Mouse (Mus musculus): ENCODE results near the gene Ormdl3. TPM values are rescaled to one million over a fixed set of nuclear protein-coding genes. Genes with fewer than 3 reads are reported as not detected.
"Not testable (repeated sequence)": the region's sequence is repeated elsewhere in the genome, so short reads cannot be mapped to it uniquely, and the experiment has no call there.

Ormdl3 gene
- polyA plus RNA-seq, 1 experiment from 2014 or later, result 50.8 TPM

GRCm38 (mm10) chr11:98604911-98605310 lies 17.7 kb upstream of the Ormdl3 start:
- peaks cover 13% of the 10 kb centered on the region; the same call in 1 of the 2 replicates for H3K4me1 ChIP-seq (replicated peaks; ENCODE audit: control insufficient read depth, insufficient read depth, low read length)
- H3K27ac ChIP-seq (ENCODE audit: low read length); H3K9ac ChIP-seq (ENCODE audit: low read length); H3K4me3 ChIP-seq (ENCODE audit: low read length); H3K27me3 ChIP-seq (ENCODE audit: control insufficient read depth, insufficient read depth, low read depth, low read length); H3K4me2 ChIP-seq (ENCODE audit: low read depth, low read length); H3K36me3 ChIP-seq (ENCODE audit: control insufficient read depth, insufficient read depth, low read length); ATAC-seq (ENCODE audit: low read depth); H3K9me3 ChIP-seq (ENCODE audit: control insufficient read depth, low read length): not testable (repeated sequence)
- 59% methylated on average over 6 of the region's 6 CpGs for WGBS

- Histone ChIP-seq H3K4me2 (ENCODE audit: low read depth, low read length) (no peak overlapping the region), H3K27ac (ENCODE audit: low read length) (no peak overlapping the region), H3K4me3 (ENCODE audit: low read length) (no peak overlapping the region), H3K9ac (ENCODE audit: low read length) (no peak overlapping the region), H3K4me1 (replicated peaks; ENCODE audit: control insufficient read depth, insufficient read depth, low read length) (peaks cover 17% of the 10 kb centered on the region; the same call in 1 of the 2 replicates), H3K27me3 (ENCODE audit: control insufficient read depth, insufficient read depth, low read depth, low read length) (peaks cover 8% of the 10 kb centered on the region), H3K36me3 (ENCODE audit: control insufficient read depth, insufficient read depth, low read length) (no peaks in the 10 kb centered on the region), H3K9me3 (ENCODE audit: control insufficient read depth, low read length) (no peaks in the 10 kb centered on the region)
- WGBS, result 83% methylated on average over 2 of the region's 2 CpGs
- no peak for ATAC-seq (ENCODE audit: low read depth)
Measured at GRCm38 (mm10) chr11:98603953-98604352, 16.8 kb upstream of the Ormdl3 start.

GRCm38 (mm10) chr11:98602090-98602690 lies 15.0 kb upstream of the Ormdl3 start:
- peak overlapping the region; percentile 49; the same call in 1 of the 2 replicates for H3K9ac ChIP-seq (ENCODE audit: low read length)
- under 1% methylated on average over 20 of the region's 20 CpGs for WGBS
- peak overlapping the region; percentile 42 for H3K4me3 ChIP-seq (ENCODE audit: low read length)

GRCm38 (mm10) chr11:98599291-98599690 lies 12.1 kb upstream of the Ormdl3 start:
- Histone ChIP-seq H3K27me3 (ENCODE audit: control insufficient read depth, insufficient read depth, low read depth, low read length) (peaks cover 13% of the 10 kb centered on the region), H3K36me3 (ENCODE audit: control insufficient read depth, insufficient read depth, low read length) (no peaks in the 10 kb centered on the region), H3K9me3 (ENCODE audit: control insufficient read depth, low read length) (no peaks in the 10 kb centered on the region), H3K9ac (ENCODE audit: low read length) (no peak overlapping the region), H3K4me2 (ENCODE audit: low read depth, low read length) (peak overlapping the region; percentile 0), H3K4me1 (replicated peaks; ENCODE audit: control insufficient read depth, insufficient read depth, low read length) (peaks cover 17% of the 10 kb centered on the region; the same call in 1 of the 2 replicates), H3K4me3 (ENCODE audit: low read length) (no peak overlapping the region), H3K27ac (ENCODE audit: low read length) (no peak overlapping the region)
- WGBS, result 22% methylated on average over 18 of the region's 18 CpGs
- ATAC-seq (ENCODE audit: low read depth), result no peak

More at GRCm38 (mm10) chr11:98602090-98602690, 15.0 kb upstream of the Ormdl3 start:
- peak; percentile 68 for ATAC-seq (ENCODE audit: low read depth)
- H3K4me2 ChIP-seq (ENCODE audit: low read depth, low read length), result peak overlapping the region; percentile 53
- no peak overlapping the region for H3K27ac ChIP-seq (ENCODE audit: low read length)
- peaks cover 13% of the 10 kb centered on the region for H3K27me3 ChIP-seq (ENCODE audit: control insufficient read depth, insufficient read depth, low read depth, low read length)
- H3K4me1 ChIP-seq (replicated peaks; ENCODE audit: control insufficient read depth, insufficient read depth, low read length), result peaks cover 17% of the 10 kb centered on the region; the same call in 1 of the 2 replicates
- H3K9me3 ChIP-seq (ENCODE audit: control insufficient read depth, low read length), result no peaks in the 10 kb centered on the region
- no peaks in the 10 kb centered on the region for H3K36me3 ChIP-seq (ENCODE audit: control insufficient read depth, insufficient read depth, low read length)

GRCm38 (mm10) chr11:98598851-98599290 lies 11.7 kb upstream of the Ormdl3 start:
- H3K27me3 ChIP-seq (ENCODE audit: control insufficient read depth, insufficient read depth, low read depth, low read length), result peaks cover 13% of the 10 kb centered on the region
- WGBS, result 52% methylated on average over 18 of the region's 18 CpGs
- H3K27ac ChIP-seq (ENCODE audit: low read length), result no peak overlapping the region
- no peak overlapping the region for H3K4me3 ChIP-seq (ENCODE audit: low read length)
- H3K4me1 ChIP-seq (replicated peaks; ENCODE audit: control insufficient read depth, insufficient read depth, low read length), result peaks cover 17% of the 10 kb centered on the region; the same call in 1 of the 2 replicates
- no peaks in the 10 kb centered on the region for H3K9me3 ChIP-seq (ENCODE audit: control insufficient read depth, low read length)
- H3K9ac ChIP-seq (ENCODE audit: low read length), result no peak overlapping the region
- H3K4me2 ChIP-seq (ENCODE audit: low read depth, low read length), result peak overlapping the region; percentile 0; the same call in 1 of the 2 replicates
- no peaks in the 10 kb centered on the region for H3K36me3 ChIP-seq (ENCODE audit: control insufficient read depth, insufficient read depth, low read length)
- no peak for ATAC-seq (ENCODE audit: low read depth)

GRCm38 (mm10) chr11:98597991-98598390 lies 10.8 kb upstream of the Ormdl3 start, which contains the start of gene Lrrc3c:
TSS of gene Lrrc3c (plus strand) at chr11:98598291.
- peaks cover 13% of the 10 kb centered on the region for H3K27me3 ChIP-seq (ENCODE audit: control insufficient read depth, insufficient read depth, low read depth, low read length)
- H3K36me3 ChIP-seq (ENCODE audit: control insufficient read depth, insufficient read depth, low read length), result no peaks in the 10 kb centered on the region
- ATAC-seq (ENCODE audit: low read depth), result no peak
- H3K9me3 ChIP-seq (ENCODE audit: control insufficient read depth, low read length), result no peaks in the 10 kb centered on the region
- peak within 1 kb of the TSS; percentile 0; the same call in 1 of the 2 replicates for H3K4me2 ChIP-seq (ENCODE audit: low read depth, low read length)
- H3K9ac ChIP-seq (ENCODE audit: low read length), result no peak within 1 kb of the TSS
- no peak within 1 kb of the TSS for H3K4me3 ChIP-seq (ENCODE audit: low read length)
- 76% methylated on average over 8 of the region's 8 CpGs for WGBS
- H3K4me1 ChIP-seq (replicated peaks; ENCODE audit: control insufficient read depth, insufficient read depth, low read length), result peaks cover 17% of the 10 kb centered on the region; the same call in 1 of the 2 replicates
- no peak within 1 kb of the TSS for H3K27ac ChIP-seq (ENCODE audit: low read length)

GRCm38 (mm10) chr11:98597363-98597762 lies 10.2 kb upstream of the Ormdl3 start:
- no peaks in the 10 kb centered on the region for H3K36me3 ChIP-seq (ENCODE audit: control insufficient read depth, insufficient read depth, low read length)
- no peak; the same call in 1 of the 2 replicates for ATAC-seq (ENCODE audit: low read depth)
- H3K4me1 ChIP-seq (replicated peaks; ENCODE audit: control insufficient read depth, insufficient read depth, low read length), result peaks cover 17% of the 10 kb centered on the region; the same call in 1 of the 2 replicates
- H3K9ac ChIP-seq (ENCODE audit: low read length), result no peak overlapping the region
- no peak overlapping the region for H3K4me3 ChIP-seq (ENCODE audit: low read length)
- H3K9me3 ChIP-seq (ENCODE audit: control insufficient read depth, low read length), result no peaks in the 10 kb centered on the region
- WGBS, result 45% methylated on average over 6 of the region's 6 CpGs
- H3K4me2 ChIP-seq (ENCODE audit: low read depth, low read length), result no peak overlapping the region
- peaks cover 13% of the 10 kb centered on the region for H3K27me3 ChIP-seq (ENCODE audit: control insufficient read depth, insufficient read depth, low read depth, low read length)
- no peak overlapping the region for H3K27ac ChIP-seq (ENCODE audit: low read length)

GRCm38 (mm10) chr11:98595955-98596354 lies 8.8 kb upstream of the Ormdl3 start:
- WGBS, result 61% methylated on average over 3 of the region's 3 CpGs

GRCm38 (mm10) chr11:98595473-98595872 lies 8.3 kb upstream of the Ormdl3 start:
- H3K27ac ChIP-seq (ENCODE audit: low read length), result no peak overlapping the region
- no peak overlapping the region for H3K4me3 ChIP-seq (ENCODE audit: low read length)
- H3K27me3 ChIP-seq (ENCODE audit: control insufficient read depth, insufficient read depth, low read depth, low read length), result peaks cover 13% of the 10 kb centered on the region
- no peak for ATAC-seq (ENCODE audit: low read depth)
- no peak overlapping the region for H3K9ac ChIP-seq (ENCODE audit: low read length)
- H3K4me1 ChIP-seq (replicated peaks; ENCODE audit: control insufficient read depth, insufficient read depth, low read length), result peaks cover 4% of the 10 kb centered on the region; the same call in 1 of the 2 replicates
- H3K9me3 ChIP-seq (ENCODE audit: control insufficient read depth, low read length), result no peaks in the 10 kb centered on the region
- WGBS, result 68% methylated on average over 10 of the region's 10 CpGs
- H3K4me2 ChIP-seq (ENCODE audit: low read depth, low read length), result no peak overlapping the region
- H3K36me3 ChIP-seq (ENCODE audit: control insufficient read depth, insufficient read depth, low read length), result no peaks in the 10 kb centered on the region

More at GRCm38 (mm10) chr11:98595955-98596354, 8.8 kb upstream of the Ormdl3 start:
- Histone ChIP-seq H3K9ac (ENCODE audit: low read length) (no peak overlapping the region), H3K27me3 (ENCODE audit: control insufficient read depth, insufficient read depth, low read depth, low read length) (peaks cover 13% of the 10 kb centered on the region), H3K4me2 (ENCODE audit: low read depth, low read length) (no peak overlapping the region), H3K36me3 (ENCODE audit: control insufficient read depth, insufficient read depth, low read length) (no peaks in the 10 kb centered on the region), H3K4me3 (ENCODE audit: low read length) (no peak overlapping the region), H3K4me1 (replicated peaks; ENCODE audit: control insufficient read depth, insufficient read depth, low read length) (peaks cover 4% of the 10 kb centered on the region; the same call in 1 of the 2 replicates), H3K27ac (ENCODE audit: low read length) (no peak overlapping the region), H3K9me3 (ENCODE audit: control insufficient read depth, low read length) (no peaks in the 10 kb centered on the region)
- no peak for ATAC-seq (ENCODE audit: low read depth)

Measured in lung, embryonic 16.5 days (tissue).